Mouse (Mus musculus) heart, postnatal 25 days (tissue): ENCODE data around the gene Gm364. TPM values are rescaled to one million over a fixed set of nuclear protein-coding genes. Genes with fewer than 3 reads are reported as not detected.

ENCODE experiments used
- total RNA-seq, 2 experiments: library from RNA; stranded (reverse); gene quantifications; 2 replicates each; pipeline ENCODE4 v1.2.3; 2021

The Gm364 gene
- total RNA-seq, 2 experiments from 2014 or later, result not detected

Other genes starting within 250 kb of the Gm364 start
- not detected for gene Cd40lg, start 197.0 kb upstream of the Gm364 start, total RNA-seq
- 10 to 100 TPM; 62.2 to 78.3 TPM for gene Arhgef6, start 70.4 kb upstream of the Gm364 start, total RNA-seq
- 10 to 100 TPM; 24.7 to 27.1 TPM for gene Rbmx, start 16.1 kb upstream of the Gm364 start, total RNA-seq
- gene Gpr101, start 94.6 kb downstream of the Gm364 start, total RNA-seq, result not detected